Mouse (Mus musculus) E14TG2a.4 (cell line): ENCODE data around the gene 2410137M14Rik.

Experiments used
- CTCF ChIP-seq: conservative IDR thresholded peaks from 2 replicates; pipeline ENCODE4 v1.5.1; 2014; ENCODE audit warnings: low read length
- NANOG ChIP-seq: IDR thresholded peaks from 2 replicates; pipeline ENCODE4 v1.6.1; 2014; ENCODE audit warnings: borderline replicate concordance, low read length, mixed read lengths
- POU5F1 ChIP-seq: IDR thresholded peaks from 2 replicates; pipeline ENCODE4 v1.6.1; 2014; ENCODE audit warnings: low read length, borderline replicate concordance

DNA sequence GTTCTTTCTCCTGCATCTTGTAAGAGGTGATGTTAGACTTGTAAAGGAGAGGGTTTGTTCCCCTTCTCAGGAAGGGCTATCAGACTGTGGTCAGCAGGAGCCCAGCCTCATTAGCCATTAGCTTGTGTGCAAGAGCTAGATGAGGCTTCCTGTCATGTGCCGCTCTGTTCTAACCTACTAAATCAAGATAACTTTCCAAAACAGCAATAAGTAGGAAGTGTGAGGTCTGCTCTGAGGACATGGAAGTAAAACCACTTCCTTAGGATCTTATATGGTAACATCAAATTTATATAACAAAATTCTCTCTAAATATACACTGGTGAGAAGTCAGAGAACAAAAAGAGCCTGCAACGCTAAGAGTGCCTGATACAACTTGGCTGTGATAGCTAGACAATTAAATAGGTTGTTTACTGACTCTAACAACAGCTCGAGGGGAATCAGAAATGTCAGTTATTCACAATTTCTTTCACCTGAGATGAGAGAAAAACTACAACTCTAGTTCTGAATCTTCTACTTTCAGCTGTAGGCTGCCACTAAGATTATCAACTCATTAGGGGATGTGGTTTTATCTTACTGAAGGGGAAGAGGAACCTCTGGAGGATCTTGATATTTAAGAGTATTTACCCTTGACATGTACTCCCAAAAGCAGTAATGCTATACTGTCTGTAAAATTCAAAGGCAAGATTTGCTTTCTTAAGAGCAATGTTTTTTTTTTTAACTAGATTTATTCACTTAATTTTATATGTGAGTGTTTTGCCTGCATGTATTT is 11.5 kb upstream of the 2410137M14Rik start:
- TF ChIP-seq CTCF (no peak), NANOG (no peak), POU5F1 (no peak)
